Mouse (Mus musculus) lung, postnatal 0 days (tissue): ENCODE measurements around the gene Hoxd10. TPM values are rescaled to one million over a fixed set of nuclear protein-coding genes. Genes with fewer than 3 reads are reported as not detected.

ENCODE experiments used
- ATAC-seq: fragments of 200-750 bp; cut with Nextera tagmentation; 2 replicates; pipeline ENCODE4 v1.8.0; 2017; ENCODE audit warnings: moderate library complexity
- DNase-seq: peaks from one replicate; pipeline ENCODE4 v3.0.0-alpha.2; 2016; ENCODE audit warnings: low spot score
- H3K27ac ChIP-seq: fragments of 300-500 bp; sonication (generic); 2 replicates; pipeline ENCODE4 v1.5.1; 2014; ENCODE audit warnings: antibody characterized with exemption, mild to moderate bottlenecking, low read length, mixed read lengths
- H3K27me3 ChIP-seq: fragments of 300-500 bp; sonication (generic); replicated peaks from 2 replicates; pipeline ENCODE4 v1.6.1; 2014; ENCODE audit warnings: low read length, mixed read lengths; ENCODE audit not compliant: insufficient read depth
- H3K36me3 ChIP-seq: fragments of 300-500 bp; sonication (generic); 2 replicates; pipeline ENCODE4 v1.6.1; 2014; ENCODE audit warnings: low read length, mixed read lengths; ENCODE audit not compliant: insufficient read depth
- H3K4me1 ChIP-seq: fragments of 300-500 bp; sonication (generic); 2 replicates; pipeline ENCODE4 v1.6.1; 2014; ENCODE audit warnings: antibody characterized with exemption, low read depth, low read length, mixed read lengths; ENCODE audit not compliant: insufficient read depth
- H3K4me2 ChIP-seq: fragments of 300-500 bp; sonication (generic); replicated peaks from 2 replicates; pipeline ENCODE4 v1.6.1; 2014; ENCODE audit warnings: low read depth, mild to moderate bottlenecking, low read length, moderate library complexity, mixed read lengths
- H3K4me3 ChIP-seq: fragments of 300-500 bp; sonication (generic); 2 replicates; pipeline ENCODE4 v1.5.1; 2014; ENCODE audit warnings: low read depth, low read length
- H3K9ac ChIP-seq: fragments of 300-500 bp; sonication (generic); replicated peaks from 2 replicates; pipeline ENCODE4 v1.6.1; 2014; ENCODE audit warnings: low read depth, mild to moderate bottlenecking
- H3K9me3 ChIP-seq: fragments of 300-500 bp; sonication (generic); 2 replicates; pipeline ENCODE4 v1.6.1; 2016; ENCODE audit warnings: low read length, mixed read lengths
- CTCF ChIP-seq: IDR thresholded peaks from 2 replicates; pipeline ENCODE4 v1.5.1; 2016; ENCODE audit warnings: antibody characterized with exemption, mild to moderate bottlenecking
- EP300 ChIP-seq: IDR thresholded peaks from 2 replicates; pipeline ENCODE4 v1.6.1; 2016; ENCODE audit warnings: antibody characterized with exemption, mild to moderate bottlenecking, control low read depth
- WGBS: fragments of 180-500 bp; shearing (Covaris S2); extraction: QIAGEN DNeasy Blood & Tissue Kit; methylation state at CpG from one replicate; pipeline ENCODE4 v1.1.7; 2014; 5-methylcytosine and 5-hydroxymethylcytosine counted together
- polyA plus RNA-seq: library from polyadenylated mRNA; unstranded; fragments of >200 nt; fragmentation: Nextera tagmentation; extraction: Ambion mirVana; gene quantifications from 2 replicates; pipeline ENCODE4 v1.2.1, GENCODE M21; 2015

The Hoxd10 gene
- polyA plus RNA-seq, 1 experiment from 2014 or later, result 0.20 TPM

- DNase-seq (no peak), ATAC-seq (no peak)
- Histone ChIP-seq H3K9me3 (no peaks in the 10 kb centered on the region), H3K27ac (no peak overlapping the region), H3K4me2 (0 out of 2 replicates have a peak overlapping the region, but pooled peaks have one; percentile 5), H3K4me1 (0 out of 2 replicates have a peak, but pooled peaks cover 9% of the 10 kb centered on the region), H3K27me3 (peaks cover 75% of the 10 kb centered on the region), H3K9ac (no peak overlapping the region), H3K36me3 (no peaks in the 10 kb centered on the region), H3K4me3 (peak overlapping the region; percentile 12; the same call in 1 of the 2 replicates)
- 4% methylated on average over 53 of the region's 62 CpGs for WGBS
- TF ChIP-seq CTCF, result no peak
- no peak for TF ChIP-seq EP300
Observed at GRCm38 (mm10) chr2:74657251-74658023, 34.3 kb upstream of the Hoxd10 start.

GRCm38 (mm10) chr2:74658024-74658666, 33.6 kb upstream of the Hoxd10 start:
- Histone ChIP-seq H3K27me3 (peaks cover 80% of the 10 kb centered on the region), H3K4me3 (peak overlapping the region; percentile 12; the same call in 1 of the 2 replicates), H3K4me2 (0 out of 2 replicates have a peak overlapping the region, but pooled peaks have one; percentile 5), H3K9me3 (no peaks in the 10 kb centered on the region), H3K36me3 (no peaks in the 10 kb centered on the region), H3K27ac (no peak overlapping the region), H3K4me1 (0 out of 2 replicates have a peak, but pooled peaks cover 9% of the 10 kb centered on the region), H3K9ac (no peak overlapping the region)
- DNase-seq (no peak), ATAC-seq (no peak)
- TF ChIP-seq CTCF (no peak), EP300 (no peak)
- 5% methylated on average over 15 of the region's 15 CpGs for WGBS

- H3K36me3 ChIP-seq, result no peaks in the 10 kb centered on the region
- 0 out of 2 replicates have a peak, but pooled peaks cover 9% of the 10 kb centered on the region for H3K4me1 ChIP-seq
- TF ChIP-seq EP300, result no peak
- no peak for TF ChIP-seq CTCF
- WGBS, result under 1% methylated on average over 43 of the region's 47 CpGs
- H3K4me2 ChIP-seq, result no peak overlapping the region
- ATAC-seq (no peak), DNase-seq (no peak)
- H3K9ac ChIP-seq, result no peak overlapping the region
- H3K9me3 ChIP-seq, result no peaks in the 10 kb centered on the region
- H3K4me3 ChIP-seq, result no peak overlapping the region
- H3K27ac ChIP-seq, result no peak overlapping the region
- peaks cover 84% of the 10 kb centered on the region for H3K27me3 ChIP-seq
Observed at GRCm38 (mm10) chr2:74658667-74659371, 32.9 kb upstream of the Hoxd10 start.

- ATAC-seq (no peak), DNase-seq (no peak)
- peaks cover 82% of the 10 kb centered on the region for H3K27me3 ChIP-seq
- H3K4me3 ChIP-seq, result no peak within 1 kb of the TSS
- H3K9me3 ChIP-seq, result no peaks in the 10 kb centered on the region
- no peaks in the 10 kb centered on the region for H3K36me3 ChIP-seq
- 0 out of 2 replicates have a peak, but pooled peaks cover 9% of the 10 kb centered on the region for H3K4me1 ChIP-seq
- no peak within 1 kb of the TSS for H3K9ac ChIP-seq
- WGBS, result 3% methylated on average over 28 of the region's 28 CpGs
- no peak within 1 kb of the TSS for H3K27ac ChIP-seq
- TF ChIP-seq CTCF (no peak), EP300 (no peak)
- H3K4me2 ChIP-seq, result no peak within 1 kb of the TSS
Observed at GRCm38 (mm10) chr2:74659507-74660005, 32.2 kb upstream of the Hoxd10 start, which contains the start of gene Evx2. TSS of gene Evx2 (minus strand) at chr2:74659557.

GRCm38 (mm10) chr2:74660421-74661375, 31.0 kb upstream of the Hoxd10 start:
- no peak overlapping the region for H3K4me2 ChIP-seq
- DNase-seq (no peak), ATAC-seq (no peak)

More at GRCm38 (mm10) chr2:74660421-74661375, 31.0 kb upstream of the Hoxd10 start:
- no peaks in the 10 kb centered on the region for H3K9me3 ChIP-seq
- 3% methylated on average over 30 of the region's 30 CpGs for WGBS
- no peak overlapping the region for H3K4me3 ChIP-seq
- H3K36me3 ChIP-seq, result no peaks in the 10 kb centered on the region
- TF ChIP-seq EP300, result no peak
- TF ChIP-seq CTCF, result no peak
- no peak overlapping the region for H3K9ac ChIP-seq
- H3K4me1 ChIP-seq, result 0 out of 2 replicates have a peak, but pooled peaks cover 8% of the 10 kb centered on the region
- no peak overlapping the region for H3K27ac ChIP-seq
- H3K27me3 ChIP-seq, result peaks cover 82% of the 10 kb centered on the region
